Mouse (Mus musculus): ENCODE data around the gene Ppp1r18. TPM values are rescaled to one million over a fixed set of nuclear protein-coding genes. Genes with fewer than 3 reads are reported as not detected.

The Ppp1r18 gene
- total RNA-seq, 2 experiments from 2014 or later = 40.7 to 46.6 TPM

Small RNA genes lying within 50 kb of the gene (microRNA-seq; reads per million reads assigned to microRNA genes)
- gene Gm28033 (not detected), gene Mir1894 (not detected)

Other genes with a start within 250 kb of the Ppp1r18 start
- not detected for gene Gm9573, start 239.0 kb upstream of the Ppp1r18 start, total RNA-seq (2021)
- under 1 TPM in 1 of 2 experiments, not detected in 1; 0.11 TPM for gene Mucl3, start 221.9 kb upstream of the Ppp1r18 start, total RNA-seq (2021)
- 10 to 100 TPM; 57.7 to 61.0 TPM for gene Vars2, start 198.0 kb upstream of the Ppp1r18 start, total RNA-seq (2021)
- gene Gtf2h4, start 191.9 kb upstream of the Ppp1r18 start, total RNA-seq (2021) = 10 to 100 TPM; 30.1 to 31.4 TPM
- 10 to 100 TPM; 55.9 to 65.9 TPM for gene Ddr1, start 161.0 kb upstream of the Ppp1r18 start, total RNA-seq (2021)
- gene Ier3, start 43.9 kb upstream of the Ppp1r18 start, total RNA-seq (2021) = 10 to 100 TPM; 11.3 to 14.9 TPM
- gene Flot1, start 42.4 kb upstream of the Ppp1r18 start, total RNA-seq (2021) = 10 to 100 TPM; 70.9 to 72.5 TPM
- gene Tubb5, start 27.3 kb upstream of the Ppp1r18 start, total RNA-seq (2021) = 100 to 1,000 TPM; 553 to 648 TPM
- 10 to 100 TPM; 28.2 to 35.6 TPM for gene Mdc1, start 24.1 kb upstream of the Ppp1r18 start, total RNA-seq (2021)
- gene Nrm, start 4.3 kb upstream of the Ppp1r18 start, total RNA-seq (2021) = 10 to 100 TPM; 25.8 to 27.1 TPM
- 10 to 100 TPM; 44.4 to 52.3 TPM for gene Dhx16, start 14.2 kb downstream of the Ppp1r18 start, total RNA-seq (2021)
- gene 2310061I04Rik, start 31.8 kb downstream of the Ppp1r18 start, total RNA-seq (2021) = 10 to 100 TPM; 34.4 to 34.5 TPM
- 10 to 100 TPM; 46.3 to 50.3 TPM for gene Atat1, start 44.5 kb downstream of the Ppp1r18 start, total RNA-seq (2021)
- gene Mrps18b, start 50.8 kb downstream of the Ppp1r18 start, total RNA-seq (2021) = 10 to 100 TPM; 77.3 to 83.2 TPM
- 10 to 100 TPM; 89.8 to 96.6 TPM for gene Ppp1r10, start 50.8 kb downstream of the Ppp1r18 start, total RNA-seq (2021)
- gene Abcf1, start 104.2 kb downstream of the Ppp1r18 start, total RNA-seq (2021) = 100 to 1,000 TPM in 1 of 2 experiments, 10 to 100 TPM in 1; 96.2 to 107 TPM
- gene Gnl1, start 114.3 kb downstream of the Ppp1r18 start, total RNA-seq (2021) = 10 to 100 TPM; 61.1 to 64.2 TPM
- gene Prr3, start 114.6 kb downstream of the Ppp1r18 start, total RNA-seq (2021) = 10 to 100 TPM; 40.9 to 44.2 TPM
- gene H2-T24, start 155.0 kb downstream of the Ppp1r18 start, total RNA-seq (2021) = 1 to 10 TPM; 2.5 to 3.3 TPM
- 10 to 100 TPM; 33.9 to 55.1 TPM for gene H2-T23, start 167.3 kb downstream of the Ppp1r18 start, total RNA-seq (2021)
- 10 to 100 TPM; 22.1 to 22.9 TPM for gene H2-T22, start 177.2 kb downstream of the Ppp1r18 start, total RNA-seq (2021)
- gene Gm6034, start 177.4 kb downstream of the Ppp1r18 start, total RNA-seq (2021) = under 1 TPM in 1 of 2 experiments, not detected in 1; 0.17 TPM
- 1 to 10 TPM; 1.4 to 1.7 TPM for gene Gm11127, start 192.8 kb downstream of the Ppp1r18 start, total RNA-seq (2021)

All from adrenal gland, postnatal 4 days (tissue).